Mouse (Mus musculus): Measurements from ENCODE around the gene Esyt1. TPM values are rescaled to one million over a fixed set of nuclear protein-coding genes. Genes with fewer than 3 reads are reported as not detected.
"Not testable (repeated sequence)": the region's sequence is repeated elsewhere in the genome, so short reads cannot be mapped to it uniquely, and the experiment has no call there.

The Esyt1 gene
- polyA plus RNA-seq, 1 experiment = 75.2 TPM

DNA sequence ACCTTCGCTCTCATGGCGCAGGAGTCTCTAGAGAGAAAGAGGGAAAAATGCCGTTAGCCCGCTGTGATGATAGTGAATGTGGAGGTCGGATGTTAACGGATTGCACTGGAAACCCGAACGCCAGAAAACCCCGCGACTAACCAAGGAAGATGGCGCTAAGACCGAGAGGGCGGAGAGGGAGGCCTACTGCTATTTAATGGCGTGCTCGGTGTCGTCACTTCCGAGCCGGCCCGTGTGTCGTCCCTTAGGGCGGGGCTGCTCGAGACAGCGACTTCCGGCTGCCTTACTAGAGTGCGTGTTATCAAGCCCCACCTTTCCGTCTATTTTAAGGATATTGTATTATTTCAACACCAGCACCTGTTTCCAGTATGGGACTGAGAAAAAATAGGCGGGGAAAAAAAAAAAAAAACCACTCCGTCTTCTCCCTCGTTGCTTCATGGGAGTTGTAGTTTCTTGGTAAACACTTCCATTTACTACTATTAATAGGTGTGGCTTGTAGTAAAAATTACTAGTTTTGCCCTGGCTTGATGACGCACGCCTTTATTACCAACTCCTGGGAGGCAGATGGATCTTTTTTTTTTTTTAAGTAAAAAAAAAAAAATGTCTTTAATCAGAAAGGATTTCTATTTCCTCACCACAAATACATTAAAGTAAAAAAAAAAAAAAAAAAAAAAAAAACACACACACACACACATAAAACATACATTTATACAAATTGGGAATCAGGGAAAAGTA, 23.4 kb upstream of the Esyt1 start, which contains the start of gene Rpl41:
TSS of gene Rpl41 (minus strand) at position 359 of the 735 bp plus-strand sequence.
- H3K4me1 ChIP-seq (ENCODE audit: control insufficient read depth, insufficient read depth, low read length) = peaks cover 2% of the 10 kb centered on the region; the same call in 1 of the 2 replicates
- peak within 1 kb of the TSS; percentile 92 for H3K27ac ChIP-seq (ENCODE audit: insufficient read depth, low read length)
- TF ChIP-seq CTCF (IDR thresholded peaks at IDR 0.05; ENCODE audit: borderline replicate concordance, insufficient read depth, low read length) = no peak
- peak; percentile 100 for TF ChIP-seq POLR2A (IDR thresholded peaks at IDR 0.05; ENCODE audit: low read depth, low read length)
- peak within 1 kb of the TSS; percentile 77 for H3K4me3 ChIP-seq (ENCODE audit: insufficient read depth, low read length)

DNA sequence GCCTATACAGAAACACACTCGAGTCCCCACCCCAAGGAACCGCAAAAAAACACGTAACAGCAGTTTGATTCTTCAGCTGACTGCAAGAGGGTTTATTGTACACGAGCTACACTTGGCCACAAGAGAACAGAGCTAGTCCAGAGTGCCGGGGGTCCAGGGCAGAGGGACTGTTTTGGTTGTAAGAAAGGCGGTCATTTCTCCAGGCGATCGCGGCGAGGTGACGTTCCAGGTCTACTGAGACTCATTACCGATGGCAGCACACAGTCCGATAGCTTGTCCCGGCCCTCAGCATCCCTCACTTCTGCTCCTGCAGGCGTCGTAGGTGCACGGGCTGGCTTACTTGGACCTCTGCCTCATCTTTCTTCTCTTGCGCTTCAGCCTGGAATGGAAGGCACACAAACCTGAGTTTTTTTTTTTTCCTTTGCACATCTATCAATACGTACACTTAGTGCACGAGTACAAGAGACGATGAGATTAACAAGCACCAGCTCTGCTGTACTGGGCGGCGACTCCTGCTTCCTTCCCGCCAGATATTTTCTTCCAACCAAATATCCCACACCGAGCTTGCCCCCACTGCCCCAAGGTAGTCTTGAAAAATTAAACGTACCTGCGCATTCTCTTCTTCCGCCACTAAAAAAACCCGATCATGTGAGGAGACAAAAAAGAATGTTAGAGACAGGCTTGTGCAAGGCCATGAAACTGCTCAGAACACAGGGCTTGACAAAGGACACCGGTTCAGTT, 22.6 kb upstream of the Esyt1 start:
- H3K4me1 ChIP-seq (ENCODE audit: control insufficient read depth, insufficient read depth, low read length) = not testable (repeated sequence)
- Histone ChIP-seq H3K27ac (ENCODE audit: insufficient read depth, low read length) (peak overlapping the region; percentile 92), H3K4me3 (ENCODE audit: insufficient read depth, low read length) (peak overlapping the region; percentile 77)

DNA sequence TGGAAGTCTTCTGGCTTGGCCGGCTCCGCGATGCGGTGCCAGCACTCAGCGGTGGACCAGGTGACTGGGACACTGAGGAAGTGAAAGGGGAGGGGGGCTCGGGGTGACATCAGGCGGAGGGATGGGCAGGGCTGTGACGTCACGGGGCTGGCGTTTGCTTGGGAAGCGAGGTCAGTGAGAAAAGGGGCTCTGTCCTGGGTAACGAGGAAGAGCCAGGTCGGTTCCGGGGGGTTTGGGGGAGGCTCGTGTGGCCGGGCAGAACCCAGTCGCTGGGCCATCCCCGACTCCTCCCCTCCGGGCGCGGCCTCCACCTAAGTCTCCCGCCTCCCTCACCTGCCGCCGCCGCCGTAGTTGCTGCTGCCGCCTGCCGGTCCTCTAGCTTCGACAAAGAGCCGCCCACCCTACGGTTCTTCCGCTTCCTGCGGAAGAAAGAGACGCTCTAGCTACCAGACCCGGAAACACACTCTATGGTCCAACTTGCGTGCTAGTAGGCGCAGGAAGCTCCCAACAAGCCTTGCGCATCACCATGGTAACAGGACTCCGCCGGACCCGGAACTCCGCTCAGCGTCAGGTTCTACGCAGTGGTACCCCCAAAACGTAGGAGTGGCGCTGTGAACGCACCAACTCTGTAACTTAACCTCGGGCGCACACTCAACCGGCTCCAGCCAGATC, 21.8 kb upstream of the Esyt1 start, which contains the start of gene Zc3h10:
TSS of gene Zc3h10 (minus strand) at position 414 of the 672 bp plus-strand sequence.
- TF ChIP-seq POLR2A (IDR thresholded peaks at IDR 0.05; ENCODE audit: low read depth, low read length) (peak; percentile 96), CTCF (IDR thresholded peaks at IDR 0.05; ENCODE audit: borderline replicate concordance, insufficient read depth, low read length) (no peak)
- H3K4me3 ChIP-seq (ENCODE audit: insufficient read depth, low read length) = peak within 1 kb of the TSS; percentile 77
- H3K27ac ChIP-seq (ENCODE audit: insufficient read depth, low read length) = peak within 1 kb of the TSS; percentile 92
- H3K4me1 ChIP-seq (ENCODE audit: control insufficient read depth, insufficient read depth, low read length) = peaks cover 2% of the 10 kb centered on the region; the same call in 1 of the 2 replicates

- H3K27ac ChIP-seq (ENCODE audit: insufficient read depth, low read length) = peak overlapping the region; percentile 87
- H3K4me1 ChIP-seq (ENCODE audit: control insufficient read depth, insufficient read depth, low read length) = peaks cover 2% of the 10 kb centered on the region; the same call in 1 of the 2 replicates
- TF ChIP-seq POLR2A (IDR thresholded peaks at IDR 0.05; ENCODE audit: low read depth, low read length) = no peak
- no peak for TF ChIP-seq CTCF (IDR thresholded peaks at IDR 0.05; ENCODE audit: borderline replicate concordance, insufficient read depth, low read length)
- H3K4me3 ChIP-seq (ENCODE audit: insufficient read depth, low read length) = peak overlapping the region; percentile 77
Observed at GRCm38 (mm10) chr10:128546787-128547186, 21.1 kb upstream of the Esyt1 start.

GRCm38 (mm10) chr10:128546361-128546760, 20.7 kb upstream of the Esyt1 start:
- no peak for TF ChIP-seq CTCF (IDR thresholded peaks at IDR 0.05; ENCODE audit: borderline replicate concordance, insufficient read depth, low read length)
- no peak for TF ChIP-seq POLR2A (IDR thresholded peaks at IDR 0.05; ENCODE audit: low read depth, low read length)
- Histone ChIP-seq H3K4me1 (ENCODE audit: control insufficient read depth, insufficient read depth, low read length) (peaks cover 2% of the 10 kb centered on the region; the same call in 1 of the 2 replicates), H3K4me3 (ENCODE audit: insufficient read depth, low read length) (peak overlapping the region; percentile 77), H3K27ac (ENCODE audit: insufficient read depth, low read length) (peak overlapping the region; percentile 87; the same call in 1 of the 2 replicates)

- no peak for TF ChIP-seq POLR2A (IDR thresholded peaks at IDR 0.05; ENCODE audit: low read depth, low read length)
- TF ChIP-seq CTCF (IDR thresholded peaks at IDR 0.05; ENCODE audit: borderline replicate concordance, insufficient read depth, low read length) = no peak
- no peak overlapping the region for H3K4me3 ChIP-seq (ENCODE audit: insufficient read depth, low read length)
Observed at GRCm38 (mm10) chr10:128545570-128545898, 19.9 kb upstream of the Esyt1 start.

DNA sequence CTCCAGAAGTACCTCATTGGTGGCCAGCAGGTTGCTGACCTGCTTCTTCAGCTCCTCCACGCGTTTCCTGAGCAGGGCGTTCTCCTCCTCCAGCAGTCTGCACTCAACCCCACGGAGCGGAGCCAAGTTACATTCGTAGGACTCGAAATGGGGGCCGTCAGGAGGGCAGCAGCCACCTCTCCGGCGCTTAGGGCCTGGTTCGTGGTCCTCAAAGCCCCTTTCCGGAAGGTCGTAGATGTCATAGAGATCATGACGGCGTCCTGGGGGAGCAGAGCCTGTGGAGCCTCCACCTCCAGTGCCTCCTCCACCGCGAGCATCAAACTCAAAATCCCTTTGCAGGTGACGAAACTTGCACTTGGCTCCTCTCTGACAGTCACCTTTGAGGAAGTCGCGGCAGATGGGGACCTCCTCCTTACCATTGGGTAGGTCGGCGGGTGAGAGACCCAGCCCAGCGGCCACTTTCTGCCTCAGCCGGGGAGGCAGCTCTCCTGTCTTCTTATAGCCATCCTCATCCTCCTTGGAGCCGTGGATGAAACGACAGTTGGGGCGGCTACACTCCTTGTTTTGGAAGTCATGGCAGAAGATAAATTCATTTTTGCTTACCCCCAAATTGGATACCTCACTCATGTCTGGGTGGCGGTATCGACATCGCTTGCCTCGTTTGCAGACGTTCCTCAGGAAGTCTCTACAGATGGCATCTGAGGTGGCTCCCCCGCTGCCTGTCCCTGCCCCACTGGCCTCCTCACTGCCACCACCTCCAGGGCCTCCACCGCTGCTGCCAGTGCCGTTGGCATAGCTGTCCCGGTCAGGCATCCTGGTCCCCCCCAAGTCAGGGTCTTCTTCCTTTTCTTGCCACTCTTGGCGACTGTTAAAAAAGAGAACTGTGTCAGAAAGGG, 19.3 kb upstream of the Esyt1 start:
- H3K4me1 ChIP-seq (ENCODE audit: control insufficient read depth, insufficient read depth, low read length) = peaks cover 2% of the 10 kb centered on the region; the same call in 1 of the 2 replicates
- no peak overlapping the region for H3K4me3 ChIP-seq (ENCODE audit: insufficient read depth, low read length)
- H3K27ac ChIP-seq (ENCODE audit: insufficient read depth, low read length) = no peak overlapping the region

More at GRCm38 (mm10) chr10:128545570-128545898, 19.9 kb upstream of the Esyt1 start:
- no peak overlapping the region for H3K27ac ChIP-seq (ENCODE audit: insufficient read depth, low read length)
- peaks cover 2% of the 10 kb centered on the region; the same call in 1 of the 2 replicates for H3K4me1 ChIP-seq (ENCODE audit: control insufficient read depth, insufficient read depth, low read length)

DNA sequence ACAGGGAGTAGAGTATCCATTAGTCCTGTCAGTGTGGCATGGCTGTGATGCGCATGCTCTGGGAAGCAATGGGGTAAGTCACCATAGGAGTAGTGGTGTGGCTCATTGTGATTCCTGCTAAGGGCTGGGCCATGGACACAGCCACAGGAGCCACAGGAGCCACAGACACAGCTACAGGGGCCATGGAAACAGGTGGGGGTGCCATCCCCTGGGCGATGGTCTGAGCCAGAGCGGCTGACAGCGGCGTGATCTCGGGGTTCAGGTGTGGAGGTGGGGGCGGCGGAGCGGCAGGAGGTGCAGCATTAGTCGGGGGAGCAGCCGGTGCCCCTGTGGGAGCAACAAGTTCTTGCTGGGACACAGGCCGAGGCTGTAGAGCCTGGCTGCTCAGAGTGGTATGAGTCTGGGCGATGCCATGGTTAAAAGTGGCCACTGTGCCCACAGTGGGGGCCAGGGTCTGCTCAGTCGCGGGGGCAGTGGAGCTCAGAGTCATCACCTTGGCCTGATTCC, 18.5 kb upstream of the Esyt1 start:
- no peak for TF ChIP-seq CTCF (IDR thresholded peaks at IDR 0.05; ENCODE audit: borderline replicate concordance, insufficient read depth, low read length)
- TF ChIP-seq POLR2A (IDR thresholded peaks at IDR 0.05; ENCODE audit: low read depth, low read length) = no peak
- Histone ChIP-seq H3K27ac (ENCODE audit: insufficient read depth, low read length) (no peak overlapping the region), H3K4me1 (ENCODE audit: control insufficient read depth, insufficient read depth, low read length) (peaks cover 2% of the 10 kb centered on the region; the same call in 1 of the 2 replicates)

More for the DNA sequence above, 19.3 kb upstream of the Esyt1 start:
- TF ChIP-seq POLR2A (IDR thresholded peaks at IDR 0.05; ENCODE audit: low read depth, low read length) (no peak), CTCF (IDR thresholded peaks at IDR 0.05; ENCODE audit: borderline replicate concordance, insufficient read depth, low read length) (no peak)

More for the DNA sequence above, 18.5 kb upstream of the Esyt1 start:
- no peak overlapping the region for H3K4me3 ChIP-seq (ENCODE audit: insufficient read depth, low read length)

All from embryonic fibroblast, embryonic 13.5 days (primary cell).